In genomic region chr14:74943024-74943423, GRCm38 (mm10) we compare ENCODE assay signal across 23 mouse cellular contexts. TPM values are rescaled to one million over a fixed set of nuclear protein-coding genes. Genes with fewer than 3 reads are reported as not detected.
DNase-seq lines count a peak whose midpoint lies in the region; ATAC-seq and TF ChIP-seq lines count a peak whose summit lies in the region.
"Had no signal": no experiment of that assay in that cellular context is flagged by ENCODE, and none has a peak within 500 bp of the region (broad histone marks: within the 10 kb centered on the region; RNA-seq: fewer than 3 reads in every experiment).

No protein-coding gene starts in this region.

- TF ChIP-seq CTCF in intestine, postnatal 0 days (IDR thresholded peaks at IDR 0.05; ENCODE audit: low read depth), result no peak

- no peaks in the 10 kb centered on the region for H3K9me3 ChIP-seq in intestine, embryonic 15.5 days
- H3K9me3 ChIP-seq in intestine, postnatal 0 days (ENCODE audit: control insufficient read depth), result no peaks in the 10 kb centered on the region
- H3K9me3 ChIP-seq: embryonic facial prominence, embryonic 15.5 days; heart, embryonic 15.5 days; hindbrain, embryonic 15.5 days; midbrain, embryonic 12.5 days had no signal

- DNase-seq in thymus, postnatal 0 days (ENCODE audit: low spot score), result peak; percentile 37
- DNase-seq in thymus, adult 18-20 months, result no peak
- peak; percentile 54 for DNase-seq in thymus, postnatal 14 days
- no peak for DNase-seq in ovary, adult 18-20 months (ENCODE audit: low spot score)
- DNase-seq in urinary bladder, postnatal 10 days (ENCODE audit: low spot score), result no peak
- DNase-seq: adrenal gland, postnatal 36 days; cerebellum, adult 11 months; cerebellum, adult 9-11 months; gastrocnemius, postnatal 14 days; kidney, adult 2 months; kidney, postnatal 10 days; lung, adult 18-20 months; lung, postnatal 10 days had no signal

- peaks cover 16% of the 10 kb centered on the region for H3K4me1 ChIP-seq in intestine, embryonic 15.5 days (replicated peaks)
- H3K4me1 ChIP-seq in intestine, postnatal 0 days (replicated peaks; ENCODE audit: control insufficient read depth, insufficient read depth, low read length), result no peaks in the 10 kb centered on the region

- 0 out of 2 replicates have a peak overlapping the region, but pooled peaks have one; percentile 10 for H3K9ac ChIP-seq in intestine, embryonic 15.5 days
- H3K9ac ChIP-seq in intestine, postnatal 0 days (ENCODE audit: low read depth, low read length), result no peak overlapping the region
- H3K9ac ChIP-seq: embryonic facial prominence, embryonic 15.5 days; heart, embryonic 15.5 days; hindbrain, embryonic 15.5 days; midbrain, embryonic 12.5 days had no signal

- ATAC-seq in intestine, embryonic 15.5 days, result no peak
- no peak for ATAC-seq in intestine, postnatal 0 days
- ATAC-seq: forebrain, embryonic 14.5 days; Patski had no signal

- H3K4me3 ChIP-seq in intestine, embryonic 15.5 days (replicated peaks), result no peak overlapping the region
- no peak overlapping the region for H3K4me3 ChIP-seq in intestine, postnatal 0 days (ENCODE audit: low read depth, low read length)
- H3K4me3 ChIP-seq: embryonic facial prominence, embryonic 15.5 days; heart, embryonic 15.5 days; hindbrain, embryonic 15.5 days; midbrain, embryonic 12.5 days had no signal

- H3K4me2 ChIP-seq in intestine, embryonic 15.5 days (replicated peaks), result no peak overlapping the region
- no peak overlapping the region for H3K4me2 ChIP-seq in intestine, postnatal 0 days (replicated peaks; ENCODE audit: low read depth)
- H3K4me2 ChIP-seq: embryonic facial prominence, embryonic 15.5 days; heart, embryonic 15.5 days; hindbrain, embryonic 15.5 days; liver, embryonic 11.5 days; midbrain, embryonic 12.5 days had no signal

- no peaks in the 10 kb centered on the region for H3K36me3 ChIP-seq in intestine, embryonic 15.5 days
- 0 out of 2 replicates have a peak, but pooled peaks cover 4% of the 10 kb centered on the region for H3K36me3 ChIP-seq in intestine, postnatal 0 days (ENCODE audit: control insufficient read depth, insufficient read depth)
- H3K36me3 ChIP-seq: G1E; heart, embryonic 15.5 days; hindbrain, embryonic 15.5 days; midbrain, embryonic 12.5 days had no signal

- H3K27ac ChIP-seq in intestine, embryonic 15.5 days, result no peak overlapping the region
- H3K27ac ChIP-seq in intestine, postnatal 0 days (ENCODE audit: low read depth, low read length), result no peak overlapping the region
- H3K27ac ChIP-seq: embryonic facial prominence, embryonic 15.5 days; heart, embryonic 15.5 days; hindbrain, embryonic 15.5 days; midbrain, embryonic 12.5 days had no signal

- 62% methylated on average over 8 of the region's 8 CpGs for WGBS in intestine, embryonic 15.5 days
- WGBS in intestine, postnatal 0 days, result 64% methylated on average over 8 of the region's 8 CpGs

- no peaks in the 10 kb centered on the region for H3K27me3 ChIP-seq in intestine, embryonic 15.5 days (replicated peaks)
- no peaks in the 10 kb centered on the region for H3K27me3 ChIP-seq in intestine, postnatal 0 days (replicated peaks; ENCODE audit: control insufficient read depth, insufficient read depth, low read length)
- H3K27me3 ChIP-seq: embryonic facial prominence, embryonic 15.5 days; heart, embryonic 15.5 days; hindbrain, embryonic 15.5 days; midbrain, embryonic 12.5 days; Patski had no signal

RNA-seq across cellular contexts. Expression of gene Lrch1, which starts 4.7 kb away (rescaled TPM):
- polyA plus RNA-seq in intestine, embryonic 15.5 days (2015; fragmentation: Nextera tagmentation; extraction: Ambion mirVana), result 11.8 and 12.5 TPM in 2 replicates
- 4.2 and 4.4 TPM in 2 replicates for polyA plus RNA-seq in intestine, postnatal 0 days (2015; fragmentation: Nextera tagmentation; extraction: Ambion mirVana)
- 25.1 and 25.5 TPM in 2 replicates for polyA plus RNA-seq in thymus, postnatal 0 days (2015; fragmentation: Nextera tagmentation; extraction: Ambion mirVana)
- polyA plus RNA-seq: G1E had no signal

Comparison
In these comparisons a context has a peak if more than half of its experiments do, and no peak if none do; other contexts are left out.
1. DNase-seq: peak in thymus, postnatal 0 days (single experiment) and thymus, postnatal 14 days (single experiment); none in thymus, adult 18-20 months (0 of 2), ovary, adult 18-20 months (single experiment) and urinary bladder, postnatal 10 days (single experiment).